Mouse (Mus musculus) cortical plate, adult 2 months (tissue): ENCODE measurements around the gene Zfhx3. TPM values are rescaled to one million over a fixed set of nuclear protein-coding genes. Genes with fewer than 3 reads are reported as not detected.

Source experiments
- H3K27ac ChIP-seq: fragments of 200-500 bp; 2 replicates; pipeline ENCODE4 v1.5.1; 2012; ENCODE audit warnings: low read length, control low read depth, inconsistent platforms; ENCODE audit not compliant: insufficient read depth
- H3K4me1 ChIP-seq: fragments of 200-500 bp; 2 replicates; pipeline ENCODE4 v1.6.1; 2011; ENCODE audit warnings: low read length; ENCODE audit not compliant: control insufficient read depth, insufficient read depth
- H3K4me3 ChIP-seq: fragments of 200-500 bp; 2 replicates; pipeline ENCODE4 v1.5.1; 2011; ENCODE audit warnings: mild to moderate bottlenecking, low read length, control low read depth; ENCODE audit not compliant: insufficient read depth
- CTCF ChIP-seq: fragments of 200-500 bp; IDR thresholded peaks from 2 replicates; pipeline ENCODE4 v1.5.1; 2011; ENCODE audit warnings: mild to moderate bottlenecking, control low read depth, low read length; ENCODE audit not compliant: insufficient read depth; ENCODE audit errors: extremely low read depth
- POLR2A ChIP-seq: fragments of 200-500 bp; IDR thresholded peaks from 2 replicates; pipeline ENCODE4 v1.6.1; 2011; ENCODE audit warnings: mild to moderate bottlenecking, low read length, control low read depth; ENCODE audit not compliant: insufficient read depth; ENCODE audit errors: extremely low read depth
- polyA plus RNA-seq: library from polyadenylated mRNA; depleted of rRNA; stranded (reverse); fragments of >200 nt; gene quantifications from 2 replicates; pipeline ENCODE4 v1.2.3, GENCODE M21; 2012

The Zfhx3 gene
- polyA plus RNA-seq, 1 experiment, result 1.3 TPM

GRCm38 (mm10) chr8:108722671-108723513 lies 780.4 kb downstream of the Zfhx3 start:
- no peak for TF ChIP-seq POLR2A
- no peak for TF ChIP-seq CTCF
- Histone ChIP-seq H3K4me3 (no peak overlapping the region), H3K4me1 (no peaks in the 10 kb centered on the region), H3K27ac (no peak overlapping the region)

- Histone ChIP-seq H3K27ac (no peak overlapping the region), H3K4me3 (no peak overlapping the region), H3K4me1 (no peaks in the 10 kb centered on the region)
- TF ChIP-seq POLR2A (no peak), CTCF (no peak)
Observed at GRCm38 (mm10) chr8:108723636-108724035, 781.2 kb downstream of the Zfhx3 start.

- no peak overlapping the region for H3K27ac ChIP-seq
- no peaks in the 10 kb centered on the region for H3K4me1 ChIP-seq
- no peak overlapping the region for H3K4me3 ChIP-seq
- TF ChIP-seq POLR2A (no peak), CTCF (no peak)
Observed at GRCm38 (mm10) chr8:108724818-108725506, 782.5 kb downstream of the Zfhx3 start.

- Histone ChIP-seq H3K4me1 (no peaks in the 10 kb centered on the region), H3K27ac (no peak overlapping the region), H3K4me3 (no peak overlapping the region)
- TF ChIP-seq POLR2A (no peak), CTCF (no peak)
Observed at GRCm38 (mm10) chr8:108725631-108726030, 783.2 kb downstream of the Zfhx3 start.

GRCm38 (mm10) chr8:108726541-108727241 lies 784.2 kb downstream of the Zfhx3 start:
- H3K4me3 ChIP-seq, result no peak overlapping the region
- TF ChIP-seq POLR2A (no peak), CTCF (no peak)
- no peak overlapping the region for H3K27ac ChIP-seq
- H3K4me1 ChIP-seq, result no peaks in the 10 kb centered on the region; the same call in 1 of the 2 replicates

- no peak for TF ChIP-seq CTCF
- TF ChIP-seq POLR2A, result no peak
- no peak overlapping the region for H3K27ac ChIP-seq
- no peak overlapping the region for H3K4me3 ChIP-seq
- H3K4me1 ChIP-seq, result no peaks in the 10 kb centered on the region; the same call in 1 of the 2 replicates
Observed at GRCm38 (mm10) chr8:108729169-108729568, 786.7 kb downstream of the Zfhx3 start.

- no peak overlapping the region for H3K4me3 ChIP-seq
- H3K27ac ChIP-seq, result no peak overlapping the region
- TF ChIP-seq POLR2A (no peak), CTCF (no peak)
- H3K4me1 ChIP-seq, result no peaks in the 10 kb centered on the region; the same call in 1 of the 2 replicates
Observed at GRCm38 (mm10) chr8:108729667-108730329, 787.4 kb downstream of the Zfhx3 start.

GRCm38 (mm10) chr8:108730907-108731440 lies 788.5 kb downstream of the Zfhx3 start:
- no peak overlapping the region for H3K27ac ChIP-seq
- no peak for TF ChIP-seq CTCF
- no peaks in the 10 kb centered on the region; the same call in 1 of the 2 replicates for H3K4me1 ChIP-seq
- H3K4me3 ChIP-seq, result no peak overlapping the region

- no peak overlapping the region for H3K27ac ChIP-seq
- H3K4me1 ChIP-seq, result no peaks in the 10 kb centered on the region; the same call in 1 of the 2 replicates
- no peak overlapping the region for H3K4me3 ChIP-seq
- TF ChIP-seq POLR2A (no peak), CTCF (no peak)
Observed at GRCm38 (mm10) chr8:108732500-108732899, 790.1 kb downstream of the Zfhx3 start.
